Comparison of ENCODE assay signal across 12 mouse cellular contexts in genomic region chr14:45643461-45643860, GRCm38 (mm10). TPM values are rescaled to one million over a fixed set of nuclear protein-coding genes. Genes with fewer than 3 reads are reported as not detected.
DNase-seq lines count a peak whose midpoint lies in the region; ATAC-seq and TF ChIP-seq lines count a peak whose summit lies in the region.
"Had no signal": no experiment of that assay in that cellular context is flagged by ENCODE, and none has a peak within 500 bp of the region (broad histone marks: within the 10 kb centered on the region; RNA-seq: fewer than 3 reads in every experiment).

No protein-coding gene starts in this region.

- H3K27me3 ChIP-seq in forebrain, embryonic 11.5 days (ENCODE audit: control insufficient read depth, insufficient read depth, low read length) = no peaks in the 10 kb centered on the region
- no peaks in the 10 kb centered on the region for H3K27me3 ChIP-seq in forebrain, embryonic 10.5 days (ENCODE audit: poor library complexity, severe bottlenecking)
- no peaks in the 10 kb centered on the region for H3K27me3 ChIP-seq in hindbrain, embryonic 14.5 days (ENCODE audit: control insufficient read depth, insufficient read depth, low read length)
- no peaks in the 10 kb centered on the region for H3K27me3 ChIP-seq in midbrain, postnatal 0 days (ENCODE audit: insufficient read depth, low read length)
- H3K27me3 ChIP-seq: intestine, embryonic 15.5 days had no signal

- no peak for TF ChIP-seq CTCF in left cerebral cortex, adult 2 months (IDR thresholded peaks at IDR 0.05)
- TF ChIP-seq CTCF in midbrain, postnatal 0 days (IDR thresholded peaks at IDR 0.05) = no peak

- intact Hi-C loops in left cerebral cortex, adult 2 months (cut with DNase I) = no loop called here
- intact Hi-C loops in left cerebral cortex, postnatal 36 days (cut with DNase I) = no loop called here

- DNase-seq in forebrain, embryonic 11.5 days (ENCODE audit: low spot score) = no peak
- DNase-seq in forebrain, embryonic 10.5 days (ENCODE audit: extremely low spot score, low spot score) = no peak
- no peak for DNase-seq in left cerebral cortex, adult 2 months (ENCODE audit: extremely low spot score in 1 of 2, low spot score in 2 of 2)
- no peak for DNase-seq in left cerebral cortex, postnatal 36 days (ENCODE audit: low spot score in 2 of 2)
- DNase-seq in hindbrain, embryonic 14.5 days (ENCODE audit: low spot score) = peak; percentile 42
- peak; percentile 73 for DNase-seq in midbrain, postnatal 0 days (ENCODE audit: low spot score)
- no peak for DNase-seq in spleen, postnatal 10 days (ENCODE audit: low spot score in 2 of 2)
- no peak for DNase-seq in kidney, adult 11 months
- DNase-seq: kidney, postnatal 25 days had no signal

- no peak overlapping the region for H3K4me3 ChIP-seq in forebrain, embryonic 11.5 days (ENCODE audit: low read depth, low read length)
- no peak overlapping the region for H3K4me3 ChIP-seq in forebrain, embryonic 10.5 days
- H3K4me3 ChIP-seq in left cerebral cortex, adult 2 months = peak overlapping the region; percentile 14; the same call in 1 of the 2 replicates
- H3K4me3 ChIP-seq in hindbrain, embryonic 14.5 days (replicated peaks; ENCODE audit: low read length) = no peak overlapping the region
- no peak overlapping the region for H3K4me3 ChIP-seq in midbrain, postnatal 0 days (ENCODE audit: low read depth, low read length)
- H3K4me3 ChIP-seq: intestine, embryonic 15.5 days had no signal

- no peaks in the 10 kb centered on the region for H3K36me3 ChIP-seq in forebrain, embryonic 11.5 days (ENCODE audit: control insufficient read depth, insufficient read depth, low read length)
- H3K36me3 ChIP-seq in forebrain, embryonic 10.5 days (replicated peaks) = no peaks in the 10 kb centered on the region
- no peaks in the 10 kb centered on the region for H3K36me3 ChIP-seq in hindbrain, embryonic 14.5 days (replicated peaks; ENCODE audit: control insufficient read depth, insufficient read depth)
- H3K36me3 ChIP-seq in midbrain, postnatal 0 days (ENCODE audit: insufficient read depth, low read length) = no peaks in the 10 kb centered on the region
- H3K36me3 ChIP-seq: intestine, embryonic 15.5 days had no signal

- no peak overlapping the region for H3K4me2 ChIP-seq in forebrain, embryonic 11.5 days (ENCODE audit: low read depth, low read length, severe bottlenecking)
- H3K4me2 ChIP-seq in hindbrain, embryonic 14.5 days (replicated peaks) = peak overlapping the region; percentile 33
- H3K4me2 ChIP-seq in midbrain, postnatal 0 days (ENCODE audit: low read depth, low read length, poor library complexity, severe bottlenecking) = peak overlapping the region; percentile 26; the same call in 1 of the 2 replicates
- H3K4me2 ChIP-seq: intestine, embryonic 15.5 days; liver, embryonic 11.5 days had no signal

- peaks cover 7% of the 10 kb centered on the region for H3K4me1 ChIP-seq in forebrain, embryonic 11.5 days (replicated peaks; ENCODE audit: control insufficient read depth, insufficient read depth, low read length)
- H3K4me1 ChIP-seq in forebrain, embryonic 10.5 days = peaks cover 36% of the 10 kb centered on the region
- peaks cover 17% of the 10 kb centered on the region for H3K4me1 ChIP-seq in hindbrain, embryonic 14.5 days (replicated peaks; ENCODE audit: control insufficient read depth, insufficient read depth, low read length)
- peaks cover 7% of the 10 kb centered on the region; the same call in 1 of the 2 replicates for H3K4me1 ChIP-seq in midbrain, postnatal 0 days (ENCODE audit: insufficient read depth, low read length)

- ATAC-seq in forebrain, embryonic 11.5 days (replicated peaks; ENCODE audit: low FRiP score) = peak; percentile 71
- peak; percentile 71; the same call in 1 of the 2 replicates for ATAC-seq in hindbrain, embryonic 14.5 days (ENCODE audit: low FRiP score)
- ATAC-seq in midbrain, postnatal 0 days (ENCODE audit: low FRiP score) = peak; percentile 48; the same call in 1 of the 2 replicates
- ATAC-seq: intestine, embryonic 15.5 days; lung, postnatal 0 days had no signal

- no peak overlapping the region for H3K9ac ChIP-seq in forebrain, embryonic 11.5 days (ENCODE audit: low read length)
- H3K9ac ChIP-seq in hindbrain, embryonic 14.5 days = no peak overlapping the region
- no peak overlapping the region for H3K9ac ChIP-seq in midbrain, postnatal 0 days (replicated peaks; ENCODE audit: low read length, poor library complexity, severe bottlenecking)
- H3K9ac ChIP-seq: intestine, embryonic 15.5 days had no signal

- WGBS in forebrain, embryonic 11.5 days = 18% methylated on average over 3 of the region's 3 CpGs
- 39% methylated on average over 3 of the region's 3 CpGs for WGBS in forebrain, embryonic 10.5 days
- WGBS in hindbrain, embryonic 14.5 days = 16% methylated on average over 3 of the region's 3 CpGs
- 33% methylated on average over 3 of the region's 3 CpGs for WGBS in midbrain, postnatal 0 days

- no peak overlapping the region for H3K27ac ChIP-seq in forebrain, embryonic 11.5 days (ENCODE audit: low read depth, low read length)
- no peak overlapping the region for H3K27ac ChIP-seq in forebrain, embryonic 10.5 days
- peak overlapping the region; percentile 44; the same call in 1 of the 2 replicates for H3K27ac ChIP-seq in left cerebral cortex, adult 2 months
- peak overlapping the region; percentile 40 for H3K27ac ChIP-seq in hindbrain, embryonic 14.5 days
- H3K27ac ChIP-seq in midbrain, postnatal 0 days (ENCODE audit: low read depth, low read length) = peak overlapping the region; percentile 67
- H3K27ac ChIP-seq: intestine, embryonic 15.5 days had no signal

- no peaks in the 10 kb centered on the region for H3K9me3 ChIP-seq in forebrain, embryonic 11.5 days (ENCODE audit: control insufficient read depth, low read length)
- H3K9me3 ChIP-seq in forebrain, embryonic 10.5 days = no peaks in the 10 kb centered on the region
- no peaks in the 10 kb centered on the region for H3K9me3 ChIP-seq in hindbrain, embryonic 14.5 days (ENCODE audit: control insufficient read depth, low read length)
- no peaks in the 10 kb centered on the region for H3K9me3 ChIP-seq in midbrain, postnatal 0 days (ENCODE audit: low read length)
- H3K9me3 ChIP-seq: intestine, embryonic 15.5 days had no signal

RNA-seq across cellular contexts. Expression of gene Ddhd1, which starts 14.5 kb away (rescaled TPM):
- polyA plus RNA-seq in forebrain, embryonic 11.5 days (2014; fragmentation: Nextera tagmentation; extraction: Ambion mirVana) = 12.7 and 13.1 TPM in 2 replicates
- polyA plus RNA-seq in forebrain, embryonic 10.5 days (2016; fragmentation: Nextera tagmentation; extraction: Ambion mirVana) = 5.2 and 6.6 TPM in 2 replicates
- 10 to 100 TPM; 79.7 to 82.8 TPM for total RNA-seq in left cerebral cortex, adult 2 months (2021)
- total RNA-seq in left cerebral cortex, postnatal 36 days (2021) = 10 to 100 TPM; 70.1 to 92.5 TPM
- polyA plus RNA-seq in hindbrain, embryonic 14.5 days (2014; fragmentation: Nextera tagmentation; extraction: Ambion mirVana) = 28.4 and 28.7 TPM in 2 replicates
- 60.2 and 61.3 TPM in 2 replicates for total RNA-seq in midbrain, postnatal 0 days (2014; rRNA removed)
- 12.3 and 14.9 TPM in 2 replicates for polyA plus RNA-seq in midbrain, postnatal 0 days (2015; fragmentation: Nextera tagmentation; extraction: Ambion mirVana)

Comparison
In these comparisons a context has a peak if more than half of its experiments do, and no peak if none do; other contexts are left out.
1. DNase-seq: peak in hindbrain, embryonic 14.5 days (single experiment) and midbrain, postnatal 0 days (single experiment); none in forebrain, embryonic 11.5 days (single experiment), forebrain, embryonic 10.5 days (single experiment), left cerebral cortex, adult 2 months (0 of 2), left cerebral cortex, postnatal 36 days (0 of 2), spleen, postnatal 10 days (0 of 2) and kidney, adult 11 months (single experiment).
2. H3K27ac ChIP-seq: peak in left cerebral cortex, adult 2 months (single experiment), hindbrain, embryonic 14.5 days (single experiment) and midbrain, postnatal 0 days (single experiment); none in forebrain, embryonic 11.5 days (single experiment) and forebrain, embryonic 10.5 days (single experiment).
3. Peak in every context shown above with its lines, with median percentiles within 50 percentile points of each other: ATAC-seq.